Mouse (Mus musculus) small intestine, adult 2 months (tissue): ENCODE results near the gene Cd52.

Experiments used
- CTCF ChIP-seq: fragments of 200-500 bp; IDR thresholded peaks from 2 replicates; pipeline ENCODE4 v1.5.1; 2012; ENCODE audit warnings: low read depth, mild to moderate bottlenecking, control low read depth, inconsistent platforms, low read length, moderate library complexity, mixed read lengths; ENCODE audit not compliant: insufficient replicate concordance, insufficient read length; ENCODE audit errors: extremely low read depth
- POLR2A ChIP-seq: fragments of 200-500 bp; IDR thresholded peaks from 2 replicates; pipeline ENCODE4 v1.6.1; 2012; ENCODE audit warnings: low read depth, mild to moderate bottlenecking, control low read depth, inconsistent platforms, low read length, moderate library complexity

DNA sequence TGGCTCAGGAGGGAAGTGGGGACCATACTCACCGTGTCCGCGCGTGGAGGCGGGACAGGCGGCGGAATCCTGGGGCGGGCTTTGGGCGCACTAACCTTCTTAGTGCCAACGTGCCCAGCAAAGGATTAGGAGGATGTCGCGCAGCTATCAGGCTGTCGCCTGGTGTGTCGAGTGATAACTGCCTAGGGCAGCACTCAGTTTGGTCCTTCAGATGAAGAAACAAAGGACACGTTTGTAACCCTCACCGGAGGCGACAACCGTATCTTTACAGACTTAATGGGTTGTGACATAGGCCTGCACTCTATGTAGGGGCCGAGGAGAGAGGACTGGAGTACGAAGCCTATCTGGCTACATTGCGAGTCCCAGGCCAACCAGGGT is 7.8 kb upstream of the Cd52 start:
- TF ChIP-seq POLR2A (no peak), CTCF (no peak)
